Mouse (Mus musculus) right cerebral cortex, adult 2 months (tissue): ENCODE measurements at regions not wholly inside any gene's neighbourhood (a gene's known extent, or its start where the extent isn't known, plus 50 kb on each side); places are given as distances from the start of the nearest gene placed in this dataset.

Experiments
- DNase-seq, 2 experiments: peaks; one replicate each; pipeline ENCODE4 v3.0.0; 2021 to 2022; ENCODE audit warnings: low spot score in 2 of 2

DNA sequence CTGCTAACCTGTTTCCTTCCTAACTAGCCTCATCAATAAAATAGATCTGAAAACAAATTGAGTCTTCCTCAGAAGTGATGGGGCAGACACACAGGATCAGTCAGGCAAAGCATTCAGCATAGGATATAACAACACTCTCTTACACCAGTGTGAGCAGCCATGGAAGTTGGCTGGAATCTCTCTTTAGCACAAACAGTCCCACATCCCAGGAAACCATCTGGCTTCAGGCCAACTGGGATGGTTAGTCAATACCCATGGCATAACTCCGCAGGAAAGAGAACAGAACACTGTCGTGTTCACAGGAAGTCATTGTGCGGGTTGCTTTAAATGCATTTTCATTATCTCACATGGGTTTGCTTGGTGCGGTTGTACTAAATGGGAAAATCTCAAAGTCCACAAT, 256.2 kb upstream of the Rag2 start:
- DNase-seq = no peak

DNA sequence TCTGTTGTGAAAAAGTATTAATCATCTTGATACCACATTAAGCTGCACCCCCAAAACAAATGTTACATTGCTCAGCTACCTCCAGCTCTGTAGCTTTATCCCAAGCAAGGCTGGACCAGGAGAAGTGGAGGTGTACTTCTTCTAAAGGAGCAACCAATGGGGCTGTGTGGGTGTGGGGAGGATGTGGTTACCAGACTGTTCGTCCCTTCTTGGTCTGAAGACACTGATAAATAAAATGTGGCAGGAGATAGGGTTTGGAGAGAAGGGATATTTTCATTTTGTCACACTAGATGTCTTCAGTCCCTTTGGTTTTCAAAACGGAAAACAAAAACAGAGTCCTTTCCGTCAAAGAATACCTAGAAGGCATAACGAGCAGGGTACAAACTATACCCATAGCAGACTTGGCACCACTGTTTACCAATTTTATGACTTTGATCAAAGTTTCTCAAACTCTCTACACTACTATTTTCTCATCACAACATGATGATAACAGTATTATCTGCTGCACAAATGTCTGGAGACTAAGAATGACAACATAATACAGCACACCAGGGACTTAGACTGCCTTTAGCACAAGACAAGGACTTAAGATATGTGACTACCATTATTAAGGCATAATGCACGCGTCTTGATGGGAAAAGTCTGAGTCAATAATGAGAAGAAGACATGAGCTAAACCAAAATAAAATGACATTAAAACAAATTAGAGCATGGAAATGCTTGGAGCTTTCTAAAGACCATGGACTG, 253.4 kb upstream of the Rag2 start:
- no peak for DNase-seq

DNA sequence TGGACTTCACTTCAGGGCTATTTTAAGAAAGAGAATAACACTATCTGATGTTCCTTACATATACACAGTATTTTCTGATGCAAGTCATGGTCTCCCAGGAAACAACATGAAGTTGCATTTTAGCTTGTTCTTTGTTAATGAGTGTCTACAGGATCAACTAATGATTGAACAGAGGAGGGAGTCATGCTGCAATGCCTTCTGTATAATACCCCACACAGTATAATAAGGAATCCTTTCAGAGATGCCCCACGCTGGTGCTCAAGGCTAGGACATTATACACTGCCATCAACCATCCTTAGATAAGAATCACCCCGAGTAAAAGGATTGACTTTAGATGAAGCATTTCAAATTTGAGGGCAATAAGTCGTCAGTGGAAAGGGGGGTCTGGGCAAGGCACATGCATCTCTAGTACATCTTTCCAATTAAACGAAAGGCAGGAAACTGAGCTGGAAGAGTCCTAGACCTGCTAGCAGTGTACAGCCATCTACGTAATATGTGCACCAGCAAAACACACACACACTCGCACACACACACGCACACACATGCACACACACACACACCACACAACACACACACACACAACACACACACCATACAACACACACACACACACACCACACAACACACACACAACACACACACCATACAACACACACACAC, 252.6 kb upstream of the Rag2 start:
- no peak for DNase-seq

DNA sequence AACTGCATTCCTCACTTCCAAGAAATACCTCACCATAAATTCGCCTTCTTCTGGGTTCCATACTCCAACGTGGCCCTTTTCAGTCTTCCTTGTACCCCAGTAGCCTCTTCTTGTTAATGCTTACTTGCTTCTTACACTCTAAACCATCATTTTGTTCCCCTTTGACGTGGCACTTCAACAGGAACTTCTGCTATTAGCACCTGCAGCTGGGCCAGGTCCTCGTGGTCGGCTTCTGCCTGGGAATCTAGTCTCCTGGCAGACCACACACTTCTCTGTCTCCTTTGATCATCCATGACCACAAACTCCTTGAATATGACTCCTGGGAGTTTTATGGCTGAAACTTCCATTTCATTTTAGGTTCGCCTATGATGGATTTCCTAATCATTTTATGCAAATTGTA, 243.9 kb upstream of the Rag2 start:
- no peak for DNase-seq

DNA sequence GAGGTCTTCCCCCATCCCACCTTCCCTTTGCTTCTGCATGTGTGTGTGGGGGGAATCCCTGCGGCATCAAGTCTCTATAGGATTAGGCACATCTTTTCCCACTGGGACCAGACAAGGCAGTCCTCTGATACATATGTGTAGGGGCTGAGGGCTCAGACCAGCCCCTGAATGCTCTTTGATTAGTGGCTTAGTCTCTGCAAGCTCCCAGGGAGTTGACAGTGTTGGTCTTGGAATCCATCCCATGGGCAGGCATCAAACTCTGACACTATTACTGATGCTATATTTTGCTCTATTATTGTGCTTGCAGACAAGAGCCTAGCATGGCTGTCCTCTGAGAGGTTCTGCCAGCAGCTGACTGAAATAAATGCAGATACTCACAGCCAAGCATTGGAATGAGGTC, 209.5 kb upstream of the Rag2 start:
- DNase-seq = no peak

DNA sequence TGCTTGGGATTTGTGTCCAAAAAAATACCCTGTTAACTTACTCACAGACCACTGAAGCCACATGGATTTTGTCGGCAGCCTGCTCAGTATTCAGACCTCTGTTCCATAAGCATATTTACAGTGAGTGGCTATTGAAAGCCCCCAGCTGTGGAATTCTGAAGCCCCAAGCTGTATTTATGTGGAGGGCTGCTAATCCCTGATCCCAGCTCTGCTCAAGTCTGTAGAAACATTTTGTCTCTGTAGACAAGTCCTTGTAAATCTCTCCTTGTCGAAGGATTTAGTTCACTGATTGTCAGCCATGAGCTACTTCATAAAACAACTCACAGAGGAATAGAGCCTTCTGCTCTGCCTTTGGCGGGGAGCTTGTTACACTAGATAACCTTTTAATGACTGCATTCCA, 207.8 kb upstream of the Rag2 start:
- no peak for DNase-seq

DNA sequence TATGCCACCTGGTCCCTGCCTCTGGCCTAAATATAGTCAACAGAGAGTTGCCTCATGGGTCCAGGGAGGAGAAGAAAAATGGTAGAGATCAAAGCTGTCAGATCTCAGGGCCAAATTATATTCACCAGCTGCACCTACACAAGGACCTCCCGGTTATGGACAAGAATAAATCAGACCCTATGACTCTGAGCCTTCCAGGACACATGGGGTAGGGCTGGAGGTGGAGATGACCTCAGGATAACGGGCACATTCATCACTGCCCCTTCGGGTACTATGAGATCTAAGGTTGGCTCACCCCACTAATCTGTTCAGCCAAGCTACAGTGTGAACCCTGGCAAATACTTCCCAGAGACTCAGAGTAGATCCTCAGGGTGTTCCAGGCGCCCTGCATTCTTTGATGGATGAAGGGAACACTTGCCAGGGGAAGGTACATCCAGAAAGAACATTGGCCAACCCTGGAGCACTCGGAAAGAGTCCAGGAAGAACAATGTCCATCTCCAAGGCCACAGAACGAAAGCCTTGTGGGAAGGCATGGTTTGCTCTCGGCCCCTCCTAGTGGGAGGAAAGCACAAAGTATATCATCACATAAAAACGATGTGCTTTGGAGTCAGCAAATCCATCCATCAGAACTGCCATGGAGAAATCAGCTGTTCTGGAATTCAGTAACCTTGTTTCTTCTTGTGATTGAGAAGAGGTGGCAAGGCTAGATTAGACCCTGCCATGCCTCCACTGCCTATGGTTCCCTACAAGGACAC, 191.2 kb upstream of the Rag2 start:
- DNase-seq = no peak

DNA sequence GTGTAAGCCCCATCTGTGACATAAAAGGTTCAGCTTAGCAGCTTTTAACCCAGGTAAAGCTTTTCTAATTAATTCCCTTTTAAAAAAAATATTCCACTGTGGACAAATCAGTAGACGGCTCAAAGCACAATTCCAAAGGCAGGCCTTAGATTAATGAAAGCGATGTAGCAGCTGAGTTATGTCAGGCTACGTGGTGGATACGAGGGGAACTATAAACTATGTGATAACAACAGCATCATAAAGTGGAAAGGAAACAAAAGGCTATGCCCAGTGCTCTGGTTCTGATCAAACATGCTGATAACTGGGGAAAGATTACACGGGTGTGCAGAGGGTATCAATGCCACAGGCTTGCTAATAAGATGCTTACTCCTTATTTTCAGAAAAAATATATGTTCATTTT, 184.3 kb upstream of the Rag2 start:
- no peak for DNase-seq

DNA sequence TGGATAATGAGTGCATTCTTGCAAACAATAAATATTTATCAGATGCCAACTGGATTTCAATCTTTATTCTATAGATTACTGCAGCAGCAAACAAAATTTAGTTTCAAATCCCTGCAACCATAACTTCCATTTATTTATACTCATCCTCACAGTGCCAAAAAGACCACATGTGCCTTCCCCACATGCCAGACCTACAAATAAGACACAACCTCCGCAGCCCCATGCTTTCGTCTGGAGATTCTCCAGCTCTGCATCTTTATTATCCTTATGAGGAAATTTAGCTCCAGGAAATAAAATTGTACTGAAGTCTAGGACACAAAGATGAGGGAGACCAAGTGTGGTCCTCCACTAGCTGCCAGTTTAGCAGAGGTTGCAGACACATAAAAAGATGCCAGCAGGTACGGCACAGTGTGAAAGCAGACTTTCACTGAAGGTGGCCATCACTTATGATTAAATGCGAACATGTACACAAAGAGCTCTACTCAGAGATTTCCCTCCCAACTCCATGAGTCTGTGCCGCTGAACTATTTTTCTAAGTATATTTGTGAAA, 183.4 kb upstream of the Rag2 start:
- DNase-seq = peak; percentile 20 to 22

DNA sequence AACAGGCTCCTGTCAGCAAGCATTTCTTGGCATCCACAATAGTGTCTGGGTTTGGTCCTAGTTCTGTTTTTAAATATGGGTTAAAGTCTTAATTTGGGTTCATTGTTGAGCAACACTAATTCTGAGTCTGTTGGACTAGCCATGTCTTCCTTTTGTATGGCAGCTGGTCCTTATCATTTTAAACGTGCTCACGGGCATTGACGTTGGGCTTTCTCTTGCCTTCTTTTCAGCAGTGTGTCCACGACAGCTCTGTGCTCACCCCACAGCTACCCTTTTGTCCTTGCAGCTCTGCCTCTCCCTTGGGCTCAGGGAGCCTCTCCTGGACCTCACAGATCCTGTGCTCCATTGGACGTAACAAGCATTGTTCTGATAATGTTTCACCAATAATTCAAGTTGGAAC, 168.9 kb upstream of the Rag2 start:
- DNase-seq = no peak

DNA sequence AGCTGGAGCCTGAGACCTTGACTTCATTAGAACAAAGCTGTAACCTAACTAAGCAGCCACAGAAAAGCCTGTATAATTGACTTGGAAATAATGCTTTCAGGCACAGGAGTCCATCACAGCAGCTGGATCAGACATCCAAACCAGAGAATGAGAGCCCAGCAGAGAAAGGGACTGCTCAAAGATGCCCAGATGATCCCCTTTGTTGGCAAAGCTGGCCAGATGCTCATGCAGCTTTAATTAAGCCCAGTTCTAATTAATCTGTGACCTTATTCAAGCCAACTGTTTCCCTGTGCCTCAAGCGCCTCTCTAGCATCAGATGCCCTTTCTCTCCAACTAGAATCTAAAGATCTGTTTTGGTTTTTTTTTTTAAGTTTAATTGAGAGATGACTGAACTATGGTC, 165.6 kb upstream of the Rag2 start:
- no peak for DNase-seq

DNA sequence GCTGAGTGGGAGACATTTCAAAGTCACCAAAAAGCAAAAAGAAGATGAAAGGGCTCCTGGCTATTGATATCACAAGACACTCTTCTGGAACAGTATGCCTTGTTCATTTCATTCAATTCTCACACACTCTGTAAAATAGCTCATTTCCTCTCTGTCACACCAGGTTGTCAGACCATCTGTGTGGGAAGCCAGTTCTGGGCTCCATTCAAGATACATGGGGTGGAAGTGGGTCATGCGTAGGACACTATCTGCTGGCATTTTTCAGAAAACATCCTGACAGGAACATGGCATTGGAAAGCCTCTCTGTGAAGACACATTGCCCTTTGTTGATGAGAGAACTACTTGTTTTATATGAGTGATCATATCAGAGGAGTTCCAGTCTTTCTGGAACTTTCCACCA, 162.1 kb upstream of the Rag2 start:
- peak in 1 of 2 experiments; percentile 14 for DNase-seq

DNA sequence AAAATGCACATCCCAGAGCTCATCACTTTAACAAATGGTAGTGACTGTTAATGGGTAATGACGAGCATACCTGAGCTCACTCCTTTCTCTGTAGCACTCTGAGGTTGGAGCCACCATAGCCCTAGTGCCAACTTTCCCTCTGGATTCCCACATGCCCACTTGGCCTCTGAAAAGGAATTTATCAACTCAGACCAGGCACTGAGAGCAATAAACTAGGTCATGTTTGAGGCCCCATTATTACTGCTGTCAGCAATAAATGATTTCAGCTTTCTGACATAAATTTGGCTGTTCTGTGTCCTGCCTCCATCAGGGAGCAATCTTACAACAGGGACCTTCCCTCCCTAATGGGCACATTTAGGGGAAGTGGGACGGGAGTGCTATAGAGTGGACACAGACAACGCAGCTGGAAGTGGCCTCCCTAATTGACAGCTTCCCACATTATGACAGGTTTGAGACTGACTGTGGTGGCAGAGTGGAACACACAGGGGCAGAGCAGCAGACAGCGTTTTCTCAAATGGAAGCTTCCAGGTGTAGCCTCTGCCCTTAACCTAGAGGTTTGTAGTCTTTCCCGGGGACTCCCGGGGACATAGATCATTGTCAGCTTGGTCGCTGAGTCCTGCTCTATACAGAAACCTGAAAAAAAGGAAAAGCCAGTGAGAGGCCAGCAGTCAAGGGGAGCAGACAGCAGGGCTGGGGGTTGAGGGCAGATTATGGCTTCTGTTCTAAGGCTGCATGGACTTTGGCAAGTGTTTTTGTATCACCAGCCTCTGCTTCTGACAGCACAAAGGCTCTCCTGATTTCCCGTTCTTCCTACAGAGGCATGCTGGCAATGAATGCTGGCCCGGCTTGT, 160.0 kb upstream of the Rag2 start:
- no peak for DNase-seq

DNA sequence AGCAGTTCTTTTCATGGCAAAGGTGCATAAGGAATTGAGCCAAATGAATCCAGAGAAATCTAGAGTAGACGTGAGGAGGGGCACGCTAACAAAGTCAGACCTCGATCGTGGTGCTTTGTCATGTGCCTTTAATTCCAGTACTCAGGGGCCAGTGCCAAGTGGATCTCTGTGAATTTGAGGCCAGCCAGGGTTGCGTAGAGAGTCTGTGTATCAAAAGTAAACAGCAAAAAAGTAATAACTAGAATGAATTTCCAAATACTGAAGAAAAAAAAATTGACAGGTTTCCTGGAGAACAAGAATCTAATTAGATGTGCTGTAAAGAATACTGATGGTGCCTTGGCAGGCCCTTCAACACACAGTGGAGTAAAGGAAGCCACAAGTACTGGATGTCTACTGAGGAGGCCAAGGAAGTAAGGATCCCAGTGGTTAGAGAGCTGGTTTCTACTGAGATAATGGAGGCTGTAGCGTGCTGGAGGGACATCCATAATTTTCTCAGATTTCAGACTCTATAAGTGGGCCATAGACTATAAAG, 153.9 kb upstream of the Rag2 start:
- no peak for DNase-seq

DNA sequence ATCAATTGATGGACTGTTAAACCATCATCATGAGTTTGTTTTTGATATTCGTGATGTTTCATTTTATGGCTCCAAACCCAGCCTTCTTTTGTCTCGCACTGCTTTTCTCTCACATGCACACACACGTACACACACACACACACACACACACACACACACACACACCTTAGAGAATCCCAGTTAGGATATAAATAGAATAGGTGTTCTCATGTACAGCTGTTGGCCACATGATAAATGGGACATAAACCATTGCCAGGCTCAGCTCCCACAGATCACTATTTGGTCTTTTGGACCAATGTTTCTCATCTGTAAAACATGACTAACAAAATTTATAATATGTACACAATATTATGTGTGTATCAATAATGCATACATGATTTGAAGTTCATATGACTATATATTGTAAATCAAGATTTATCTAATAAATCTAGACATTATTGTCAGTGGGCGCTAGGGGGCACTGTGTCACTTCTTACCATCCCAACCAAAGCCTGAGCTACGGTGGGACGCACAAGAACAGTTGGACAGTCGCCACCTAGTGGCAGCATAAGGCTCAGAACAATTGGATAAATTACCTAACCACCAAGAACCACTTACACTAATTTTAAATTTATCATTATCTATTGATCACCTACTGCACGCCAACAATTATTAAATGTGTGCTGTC, 151.9 kb upstream of the Rag2 start:
- DNase-seq = peak; percentile 71 to 83

DNA sequence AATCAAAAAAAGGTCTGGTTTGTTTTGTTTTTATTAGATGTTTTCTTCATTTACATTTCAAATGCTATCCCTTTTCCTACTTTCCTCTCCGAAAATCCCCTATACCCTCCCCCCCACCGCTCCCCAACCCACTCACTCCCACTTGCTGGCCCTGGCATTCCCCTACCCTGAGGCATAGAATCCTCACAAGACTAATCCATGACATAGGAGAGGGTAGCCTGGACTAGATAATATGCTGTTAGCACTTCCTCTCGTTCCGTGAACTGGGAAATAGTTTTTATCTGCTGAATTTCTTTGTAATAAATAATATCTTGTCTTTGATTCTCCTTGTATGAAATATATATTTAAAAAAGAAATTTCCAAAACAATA, 151.4 kb upstream of the Rag2 start:
- DNase-seq = no peak

DNA sequence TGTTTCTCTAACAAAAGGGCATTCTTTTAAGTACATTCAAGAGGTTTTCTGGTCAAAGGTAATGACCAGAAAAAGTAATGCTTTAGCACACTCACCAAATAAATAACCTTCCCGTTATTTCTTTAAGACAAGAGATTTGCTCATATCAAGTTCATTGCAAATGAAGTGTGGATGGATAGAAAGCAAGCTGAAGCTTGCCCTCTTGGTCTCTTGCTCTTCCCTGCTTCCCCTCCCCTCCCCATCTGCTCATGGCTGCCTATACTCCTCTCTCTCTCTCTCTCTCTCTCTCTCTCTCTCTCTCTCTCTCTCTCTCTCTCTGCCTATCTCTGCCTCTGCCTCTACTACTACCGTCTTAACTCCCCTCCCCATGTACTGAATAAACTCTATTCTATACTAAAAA, 147.7 kb upstream of the Rag2 start:
- DNase-seq = no peak

DNA sequence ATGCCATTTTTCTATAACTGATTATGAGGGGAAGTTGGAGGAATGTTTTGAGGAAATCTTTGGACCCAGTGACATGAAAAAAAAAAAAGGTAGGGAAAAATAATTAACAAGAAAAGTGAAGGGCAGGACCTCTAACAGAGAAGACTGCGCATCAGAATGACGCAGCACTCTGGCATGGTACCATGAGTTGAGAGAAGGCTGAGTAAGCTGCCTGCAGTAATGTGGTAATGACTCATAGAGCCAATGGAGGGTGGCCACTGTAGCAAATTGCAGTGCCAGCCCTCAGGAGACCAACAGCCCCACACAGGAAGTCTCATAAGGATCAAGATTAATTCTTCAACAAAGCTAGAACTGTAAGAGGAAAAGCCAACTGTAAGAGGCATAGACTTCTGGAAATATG, 134.3 kb upstream of the Rag2 start:
- no peak for DNase-seq

DNA sequence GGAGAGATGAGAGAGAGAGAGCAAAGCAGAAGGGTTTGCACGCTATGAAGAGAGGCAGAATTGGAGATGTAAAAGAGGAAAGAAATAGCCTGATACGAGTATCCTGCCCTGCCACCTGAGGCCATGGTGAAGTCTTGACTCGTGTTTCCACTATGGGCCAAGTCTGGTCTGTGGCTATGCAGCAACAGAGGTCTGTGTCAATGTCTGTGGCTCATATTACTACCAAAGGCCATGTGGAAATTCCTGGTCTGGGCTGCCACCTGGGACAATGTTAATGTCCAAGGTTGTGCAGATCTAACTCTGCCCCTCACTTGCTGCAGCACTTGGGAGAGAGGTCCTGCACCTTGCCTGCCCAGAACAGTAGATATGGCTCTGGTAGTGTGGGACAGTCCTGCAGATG, 132.8 kb upstream of the Rag2 start:
- no peak for DNase-seq

DNA sequence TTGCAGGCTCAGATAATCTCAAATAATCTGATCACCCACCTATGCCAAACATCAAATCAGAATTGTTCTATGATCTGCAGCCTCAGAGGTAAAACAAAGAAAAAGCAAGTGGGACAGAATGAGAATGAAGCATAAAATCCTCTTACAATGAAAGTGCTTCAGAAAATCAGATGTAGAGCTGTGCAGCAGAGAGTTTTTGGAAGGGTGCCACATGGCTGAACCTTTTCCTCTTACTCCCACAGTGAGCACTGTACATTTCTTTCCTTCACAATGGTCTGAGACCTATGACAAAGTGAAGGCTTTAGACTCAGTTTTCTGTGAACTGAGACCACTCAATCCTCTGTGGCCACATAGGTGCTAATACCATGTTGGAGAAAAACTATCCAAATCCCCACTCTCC, 116.4 kb upstream of the Rag2 start:
- no peak for DNase-seq
